Mouse (Mus musculus): ENCODE measurements at regions not wholly inside any gene's neighbourhood (a gene's known extent, or its start where the extent isn't known, plus 50 kb on each side); places are given as distances from the start of the nearest gene placed in this dataset.

DNA sequence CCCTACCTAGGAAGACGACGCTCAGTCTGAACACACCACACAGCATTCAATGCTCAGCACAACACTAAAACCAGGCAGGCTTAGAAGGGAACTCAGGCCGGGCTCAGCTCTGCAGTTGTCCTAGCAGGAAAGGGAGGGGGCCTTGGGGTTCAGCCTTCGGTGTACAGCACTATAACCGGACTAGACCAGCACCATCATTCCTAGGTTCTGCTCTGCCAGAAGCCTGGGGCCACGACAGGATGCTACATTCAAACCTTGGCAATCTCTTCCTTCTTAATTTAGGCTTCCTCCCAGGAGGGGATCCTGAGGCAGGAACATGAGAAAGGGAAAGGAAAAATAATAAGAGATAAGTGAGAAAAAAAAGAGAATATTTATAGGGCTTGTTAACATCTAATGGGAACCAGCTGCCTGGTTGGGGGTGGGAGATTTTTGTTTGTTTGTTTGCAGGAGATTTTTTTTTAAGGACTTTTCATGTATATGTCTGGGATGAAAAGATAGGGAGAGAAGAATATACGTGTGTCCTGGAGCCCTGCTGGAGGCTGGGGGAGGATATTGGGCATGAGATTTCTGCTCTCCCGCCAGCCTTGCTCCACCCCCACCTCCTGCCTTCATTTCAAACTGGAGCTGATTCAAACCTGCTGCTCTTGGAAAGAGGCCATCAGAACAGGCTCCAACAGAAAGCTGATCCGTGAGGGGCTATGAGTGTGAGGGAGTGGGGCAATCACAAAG, 73.8 kb upstream of the Boc start:
- TF ChIP-seq CTCF (IDR thresholded peaks at IDR 0.05; ENCODE audit: borderline replicate concordance, extremely low read depth, insufficient read depth, insufficient read length) (0 out of 2 replicates have a peak, but pooled peaks have one; percentile 1), POLR2A (IDR thresholded peaks at IDR 0.05; ENCODE audit: borderline replicate concordance, extremely low read depth, insufficient read depth, insufficient read length, poor library complexity, severe bottlenecking) (no peak)
